ENCODE assay signal across 13 mouse cellular contexts in genomic region chr4:40221004-40221760, GRCm38 (mm10). TPM values are rescaled to one million over a fixed set of nuclear protein-coding genes. Genes with fewer than 3 reads are reported as not detected.
DNase-seq lines count a peak whose midpoint lies in the region; ATAC-seq and TF ChIP-seq lines count a peak whose summit lies in the region.
"Had no signal": no experiment of that assay in that cellular context is flagged by ENCODE, and none has a peak within 500 bp of the region (broad histone marks: within the 10 kb centered on the region; RNA-seq: fewer than 3 reads in every experiment).

No protein-coding gene starts in this region.

- no peak overlapping the region for H3K27ac ChIP-seq in forebrain, embryonic 13.5 days
- no peak overlapping the region for H3K27ac ChIP-seq in forebrain, embryonic 11.5 days (ENCODE audit: low read depth, low read length)
- no peak overlapping the region for H3K27ac ChIP-seq in kidney, postnatal 0 days
- H3K27ac ChIP-seq in midbrain, embryonic 15.5 days = no peak overlapping the region
- H3K27ac ChIP-seq: limb, embryonic 12.5 days; neural tube, embryonic 12.5 days had no signal

- H3K4me2 ChIP-seq in forebrain, embryonic 13.5 days = peak overlapping the region; percentile 35
- H3K4me2 ChIP-seq in forebrain, embryonic 11.5 days (ENCODE audit: low read depth, low read length, severe bottlenecking) = no peak overlapping the region
- H3K4me2 ChIP-seq in kidney, postnatal 0 days (ENCODE audit: low read length) = no peak overlapping the region
- peak overlapping the region; percentile 28 for H3K4me2 ChIP-seq in midbrain, embryonic 15.5 days

- H3K27me3 ChIP-seq in forebrain, embryonic 13.5 days = no peaks in the 10 kb centered on the region
- no peaks in the 10 kb centered on the region for H3K27me3 ChIP-seq in forebrain, embryonic 11.5 days (ENCODE audit: control insufficient read depth, insufficient read depth, low read length)
- H3K27me3 ChIP-seq in kidney, postnatal 0 days (ENCODE audit: insufficient read depth, low read length) = no peaks in the 10 kb centered on the region
- H3K27me3 ChIP-seq in midbrain, embryonic 15.5 days (replicated peaks) = no peaks in the 10 kb centered on the region
- H3K27me3 ChIP-seq: neural tube, embryonic 12.5 days had no signal

- no peak for DNase-seq in forebrain, embryonic 11.5 days (ENCODE audit: low spot score)
- DNase-seq in kidney, postnatal 0 days (ENCODE audit: low spot score) = no peak
- DNase-seq in kidney, postnatal 14 days = no peak
- DNase-seq in R1 (ENCODE audit: low read depth, low spot score) = peak; percentile 98
- no peak for DNase-seq in B cell, adult 2 months
- DNase-seq in left cerebral cortex, postnatal 4 days = no peak
- DNase-seq: adrenal gland, postnatal 36 days; cerebellum, adult 11 months had no signal

- no peaks in the 10 kb centered on the region for H3K36me3 ChIP-seq in forebrain, embryonic 13.5 days (ENCODE audit: poor library complexity, severe bottlenecking)
- no peaks in the 10 kb centered on the region for H3K36me3 ChIP-seq in forebrain, embryonic 11.5 days (ENCODE audit: control insufficient read depth, insufficient read depth, low read length)
- peaks cover 19% of the 10 kb centered on the region; the same call in 1 of the 2 replicates for H3K36me3 ChIP-seq in kidney, postnatal 0 days (ENCODE audit: insufficient read depth, low read length)
- H3K36me3 ChIP-seq in midbrain, embryonic 15.5 days (replicated peaks) = no peaks in the 10 kb centered on the region
- H3K36me3 ChIP-seq: neural tube, embryonic 12.5 days had no signal

- ATAC-seq in forebrain, embryonic 13.5 days = no peak
- ATAC-seq in forebrain, embryonic 11.5 days (replicated peaks; ENCODE audit: low FRiP score) = no peak
- 0 out of 2 replicates have a peak, but pooled peaks have one; percentile 47 for ATAC-seq in kidney, postnatal 0 days (replicated peaks; ENCODE audit: low FRiP score, low read depth)
- no peak for ATAC-seq in midbrain, embryonic 15.5 days (replicated peaks)
- ATAC-seq: inflammation-experienced regulatory T-cells, adult 6 months had no signal

- no peak overlapping the region for H3K9ac ChIP-seq in forebrain, embryonic 13.5 days
- no peak overlapping the region for H3K9ac ChIP-seq in forebrain, embryonic 11.5 days (ENCODE audit: low read length)
- H3K9ac ChIP-seq in kidney, postnatal 0 days (ENCODE audit: low read depth, low read length) = no peak overlapping the region
- H3K9ac ChIP-seq in midbrain, embryonic 15.5 days = no peak overlapping the region
- H3K9ac ChIP-seq: limb, embryonic 12.5 days; neural tube, embryonic 12.5 days had no signal

- H3K9me3 ChIP-seq in forebrain, embryonic 13.5 days (replicated peaks) = no peaks in the 10 kb centered on the region
- no peaks in the 10 kb centered on the region for H3K9me3 ChIP-seq in forebrain, embryonic 11.5 days (ENCODE audit: control insufficient read depth, low read length)
- H3K9me3 ChIP-seq in kidney, postnatal 0 days (replicated peaks; ENCODE audit: low read length) = no peaks in the 10 kb centered on the region
- H3K9me3 ChIP-seq in midbrain, embryonic 15.5 days = no peaks in the 10 kb centered on the region
- H3K9me3 ChIP-seq: limb, embryonic 12.5 days; neural tube, embryonic 12.5 days had no signal

- no peak overlapping the region for H3K4me3 ChIP-seq in forebrain, embryonic 13.5 days
- H3K4me3 ChIP-seq in forebrain, embryonic 11.5 days (ENCODE audit: low read depth, low read length) = no peak overlapping the region
- H3K4me3 ChIP-seq in kidney, postnatal 0 days (replicated peaks; ENCODE audit: low read depth, low read length) = no peak overlapping the region
- H3K4me3 ChIP-seq in midbrain, embryonic 15.5 days = no peak overlapping the region
- H3K4me3 ChIP-seq: limb, embryonic 12.5 days; neural tube, embryonic 12.5 days had no signal

- intact Hi-C loops in left cerebral cortex, postnatal 4 days (cut with DNase I) = no loop called here

- 39% methylated on average over 14 of the region's 14 CpGs for WGBS in forebrain, embryonic 13.5 days
- WGBS in forebrain, embryonic 11.5 days = 46% methylated on average over 14 of the region's 14 CpGs
- WGBS in kidney, postnatal 0 days = 37% methylated on average over 14 of the region's 14 CpGs
- 42% methylated on average over 14 of the region's 14 CpGs for WGBS in midbrain, embryonic 15.5 days

- TF ChIP-seq CTCF in kidney, postnatal 0 days (IDR thresholded peaks at IDR 0.05; ENCODE audit: low read depth) = no peak

- H3K4me1 ChIP-seq in forebrain, embryonic 13.5 days = no peaks in the 10 kb centered on the region
- peaks cover 3% of the 10 kb centered on the region; the same call in 1 of the 2 replicates for H3K4me1 ChIP-seq in forebrain, embryonic 11.5 days (replicated peaks; ENCODE audit: control insufficient read depth, insufficient read depth, low read length)
- no peaks in the 10 kb centered on the region for H3K4me1 ChIP-seq in kidney, postnatal 0 days (replicated peaks; ENCODE audit: insufficient read depth, low read length)
- peaks cover 6% of the 10 kb centered on the region; the same call in 1 of the 2 replicates for H3K4me1 ChIP-seq in midbrain, embryonic 15.5 days
- H3K4me1 ChIP-seq: limb, embryonic 12.5 days had no signal

RNA-seq across cellular contexts. Expression of gene Ddx58, which starts 18.4 kb away (rescaled TPM):
- polyA plus RNA-seq in forebrain, embryonic 13.5 days (2015; fragmentation: Nextera tagmentation; extraction: Ambion mirVana) = 1.5 and 2.0 TPM in 2 replicates
- 3.0 and 3.4 TPM in 2 replicates for polyA plus RNA-seq in forebrain, embryonic 11.5 days (2014; fragmentation: Nextera tagmentation; extraction: Ambion mirVana)
- 11.9 and 14.0 TPM in 2 replicates for polyA plus RNA-seq in kidney, postnatal 0 days (2015; fragmentation: Nextera tagmentation; extraction: Ambion mirVana)
- 2.6 and 4.2 TPM in 2 replicates for polyA plus RNA-seq in midbrain, embryonic 15.5 days (2015; fragmentation: Nextera tagmentation; extraction: Ambion mirVana)
- 1 to 10 TPM; 3.3 to 4.0 TPM for total RNA-seq in left cerebral cortex, postnatal 4 days (2021)

RNA-seq across cellular contexts. Expression of gene Smim27, which starts 48.2 kb away (rescaled TPM):
- polyA plus RNA-seq in forebrain, embryonic 13.5 days (2015; fragmentation: Nextera tagmentation; extraction: Ambion mirVana) = 31.6 and 32.4 TPM in 2 replicates
- polyA plus RNA-seq in forebrain, embryonic 11.5 days (2014; fragmentation: Nextera tagmentation; extraction: Ambion mirVana) = 28.8 and 30.1 TPM in 2 replicates
- polyA plus RNA-seq in kidney, postnatal 0 days (2015; fragmentation: Nextera tagmentation; extraction: Ambion mirVana) = 54.9 and 62.9 TPM in 2 replicates
- 12.5 and 12.7 TPM in 2 replicates for polyA plus RNA-seq in midbrain, embryonic 15.5 days (2015; fragmentation: Nextera tagmentation; extraction: Ambion mirVana)
- total RNA-seq in left cerebral cortex, postnatal 4 days (2021) = 10 to 100 TPM in 1 of 2 experiments, 1 to 10 TPM in 1; 9.0 to 19.4 TPM

RNA-seq across cellular contexts. Expression of gene Topors, which starts 48.5 kb away (rescaled TPM):
- 41.1 and 41.6 TPM in 2 replicates for polyA plus RNA-seq in forebrain, embryonic 13.5 days (2015; fragmentation: Nextera tagmentation; extraction: Ambion mirVana)
- polyA plus RNA-seq in forebrain, embryonic 11.5 days (2014; fragmentation: Nextera tagmentation; extraction: Ambion mirVana) = 51.3 and 54.2 TPM in 2 replicates
- polyA plus RNA-seq in kidney, postnatal 0 days (2015; fragmentation: Nextera tagmentation; extraction: Ambion mirVana) = 30.8 and 35.5 TPM in 2 replicates
- polyA plus RNA-seq in midbrain, embryonic 15.5 days (2015; fragmentation: Nextera tagmentation; extraction: Ambion mirVana) = 30.4 and 30.9 TPM in 2 replicates
- 10 to 100 TPM; 22.3 to 24.3 TPM for total RNA-seq in left cerebral cortex, postnatal 4 days (2021)

RNA-seq across cellular contexts. Expression of gene Ndufb6, which starts 58.0 kb away (rescaled TPM):
- 306 and 322 TPM in 2 replicates for polyA plus RNA-seq in forebrain, embryonic 13.5 days (2015; fragmentation: Nextera tagmentation; extraction: Ambion mirVana)
- polyA plus RNA-seq in forebrain, embryonic 11.5 days (2014; fragmentation: Nextera tagmentation; extraction: Ambion mirVana) = 279 and 281 TPM in 2 replicates
- polyA plus RNA-seq in kidney, postnatal 0 days (2015; fragmentation: Nextera tagmentation; extraction: Ambion mirVana) = 524 and 542 TPM in 2 replicates
- 303 and 312 TPM in 2 replicates for polyA plus RNA-seq in midbrain, embryonic 15.5 days (2015; fragmentation: Nextera tagmentation; extraction: Ambion mirVana)
- 100 to 1,000 TPM; 159 to 164 TPM for total RNA-seq in left cerebral cortex, postnatal 4 days (2021)

Comparison
In these comparisons a context has a peak if more than half of its experiments do, and no peak if none do; other contexts are left out.
1. H3K4me2 ChIP-seq: peak in forebrain, embryonic 13.5 days (single experiment) and midbrain, embryonic 15.5 days (single experiment); none in forebrain, embryonic 11.5 days (single experiment) and kidney, postnatal 0 days (single experiment).